Mouse (Mus musculus): ENCODE results near the gene Rgs5. TPM values are rescaled to one million over a fixed set of nuclear protein-coding genes. Genes with fewer than 3 reads are reported as not detected.

The Rgs5 gene
- polyA plus RNA-seq, 1 experiment from 2014 or later = 2.5 TPM

- no peak for DNase-seq (ENCODE audit: low spot score)
- Histone ChIP-seq H3K27me3 (ENCODE audit: control insufficient read depth, insufficient read depth, low read length) (no peaks in the 10 kb centered on the region), H3K4me3 (ENCODE audit: low read depth, low read length) (no peak overlapping the region), H3K9me3 (replicated peaks; ENCODE audit: control insufficient read depth, low read length) (no peaks in the 10 kb centered on the region), H3K4me1 (ENCODE audit: control insufficient read depth, insufficient read depth, low read length) (no peaks in the 10 kb centered on the region), H3K4me2 (ENCODE audit: low read depth, low read length) (no peak overlapping the region), H3K27ac (replicated peaks; ENCODE audit: low read depth, low read length) (no peak overlapping the region), H3K36me3 (replicated peaks; ENCODE audit: control insufficient read depth, insufficient read depth, low read depth, low read length) (no peaks in the 10 kb centered on the region), H3K9ac (replicated peaks; ENCODE audit: low read length) (no peak overlapping the region)
- WGBS = 86% methylated on average over 6 of the region's 6 CpGs
- ATAC-seq (replicated peaks; ENCODE audit: insufficient number of reproducible peaks, low FRiP score, low TSS enrichment, low read depth) = no peak
Measured at GRCm38 (mm10) chr1:169736139-169736538, 80.8 kb downstream of the Rgs5 start.

- no peaks in the 10 kb centered on the region for H3K9me3 ChIP-seq (replicated peaks; ENCODE audit: control insufficient read depth, low read length)
- 80% methylated on average over 6 of the region's 6 CpGs for WGBS
- DNase-seq (ENCODE audit: low spot score) (no peak), ATAC-seq (replicated peaks; ENCODE audit: insufficient number of reproducible peaks, low FRiP score, low TSS enrichment, low read depth) (no peak)
- H3K4me1 ChIP-seq (ENCODE audit: control insufficient read depth, insufficient read depth, low read length) = no peaks in the 10 kb centered on the region
- no peak overlapping the region for H3K9ac ChIP-seq (replicated peaks; ENCODE audit: low read length)
- H3K27ac ChIP-seq (replicated peaks; ENCODE audit: low read depth, low read length) = no peak overlapping the region
- no peak overlapping the region for H3K4me3 ChIP-seq (ENCODE audit: low read depth, low read length)
- no peak overlapping the region for H3K4me2 ChIP-seq (ENCODE audit: low read depth, low read length)
- H3K27me3 ChIP-seq (ENCODE audit: control insufficient read depth, insufficient read depth, low read length) = no peaks in the 10 kb centered on the region
- no peaks in the 10 kb centered on the region for H3K36me3 ChIP-seq (replicated peaks; ENCODE audit: control insufficient read depth, insufficient read depth, low read depth, low read length)
Measured at GRCm38 (mm10) chr1:169737231-169737630, 81.9 kb downstream of the Rgs5 start.

- Histone ChIP-seq H3K27me3 (ENCODE audit: control insufficient read depth, insufficient read depth, low read length) (no peaks in the 10 kb centered on the region), H3K4me3 (ENCODE audit: low read depth, low read length) (no peak overlapping the region), H3K36me3 (replicated peaks; ENCODE audit: control insufficient read depth, insufficient read depth, low read depth, low read length) (no peaks in the 10 kb centered on the region), H3K27ac (replicated peaks; ENCODE audit: low read depth, low read length) (no peak overlapping the region), H3K4me2 (ENCODE audit: low read depth, low read length) (no peak overlapping the region), H3K9me3 (replicated peaks; ENCODE audit: control insufficient read depth, low read length) (no peaks in the 10 kb centered on the region), H3K4me1 (ENCODE audit: control insufficient read depth, insufficient read depth, low read length) (no peaks in the 10 kb centered on the region), H3K9ac (replicated peaks; ENCODE audit: low read length) (no peak overlapping the region)
- ATAC-seq (replicated peaks; ENCODE audit: insufficient number of reproducible peaks, low FRiP score, low TSS enrichment, low read depth) = no peak
- DNase-seq (ENCODE audit: low spot score) = no peak
- 89% methylated on average over 5 of the region's 5 CpGs for WGBS
Measured at GRCm38 (mm10) chr1:169741147-169741546, 85.8 kb downstream of the Rgs5 start.

Other genes with a start within 250 kb of the Rgs5 start
- 92.2 and 100 TPM in 2 replicates for gene Nuf2, start 124.0 kb upstream of the Rgs5 start, polyA plus RNA-seq (2014; fragmentation: Nextera tagmentation; extraction: Ambion mirVana)
- 12.5 and 17.8 TPM in 2 replicates for gene Rgs4, start 92.1 kb downstream of the Rgs5 start, polyA plus RNA-seq (2014; fragmentation: Nextera tagmentation; extraction: Ambion mirVana)

All from embryonic facial prominence, embryonic 11.5 days (tissue).